Mouse (Mus musculus): ENCODE measurements around the gene Wdr82.

Wdr82 gene

DNA sequence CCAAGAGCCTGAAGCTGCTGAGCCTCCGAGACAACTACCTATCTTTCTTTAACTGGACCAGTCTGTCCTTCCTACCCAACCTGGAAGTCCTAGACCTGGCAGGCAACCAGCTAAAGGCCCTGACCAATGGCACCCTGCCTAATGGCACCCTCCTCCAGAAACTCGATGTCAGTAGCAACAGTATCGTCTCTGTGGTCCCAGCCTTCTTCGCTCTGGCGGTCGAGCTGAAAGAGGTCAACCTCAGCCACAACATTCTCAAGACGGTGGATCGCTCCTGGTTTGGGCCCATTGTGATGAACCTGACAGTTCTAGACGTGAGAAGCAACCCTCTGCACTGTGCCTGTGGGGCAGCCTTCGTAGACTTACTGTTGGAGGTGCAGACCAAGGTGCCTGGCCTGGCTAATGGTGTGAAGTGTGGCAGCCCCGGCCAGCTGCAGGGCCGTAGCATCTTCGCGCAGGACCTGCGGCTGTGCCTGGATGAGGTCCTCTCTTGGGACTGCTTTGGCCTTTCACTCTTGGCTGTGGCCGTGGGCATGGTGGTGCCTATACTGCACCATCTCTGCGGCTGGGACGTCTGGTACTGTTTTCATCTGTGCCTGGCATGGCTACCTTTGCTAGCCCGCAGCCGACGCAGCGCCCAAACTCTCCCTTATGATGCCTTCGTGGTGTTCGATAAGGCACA is 54.9 kb downstream of the Wdr82 start:
- 64% methylated on average over 24 of the region's 24 CpGs for WGBS

DNA sequence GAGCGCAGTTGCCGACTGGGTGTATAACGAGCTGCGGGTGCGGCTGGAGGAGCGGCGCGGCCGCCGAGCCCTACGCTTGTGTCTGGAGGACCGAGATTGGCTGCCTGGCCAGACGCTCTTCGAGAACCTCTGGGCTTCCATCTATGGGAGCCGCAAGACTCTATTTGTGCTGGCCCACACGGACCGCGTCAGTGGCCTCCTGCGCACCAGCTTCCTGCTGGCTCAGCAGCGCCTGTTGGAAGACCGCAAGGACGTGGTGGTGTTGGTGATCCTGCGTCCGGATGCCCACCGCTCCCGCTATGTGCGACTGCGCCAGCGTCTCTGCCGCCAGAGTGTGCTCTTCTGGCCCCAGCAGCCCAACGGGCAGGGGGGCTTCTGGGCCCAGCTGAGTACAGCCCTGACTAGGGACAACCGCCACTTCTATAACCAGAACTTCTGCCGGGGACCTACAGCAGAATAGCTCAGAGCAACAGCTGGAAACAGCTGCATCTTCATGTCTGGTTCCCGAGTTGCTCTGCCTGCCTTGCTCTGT is 55.5 kb downstream of the Wdr82 start:
- WGBS, result 9% methylated on average over 34 of the region's 34 CpGs

DNA sequence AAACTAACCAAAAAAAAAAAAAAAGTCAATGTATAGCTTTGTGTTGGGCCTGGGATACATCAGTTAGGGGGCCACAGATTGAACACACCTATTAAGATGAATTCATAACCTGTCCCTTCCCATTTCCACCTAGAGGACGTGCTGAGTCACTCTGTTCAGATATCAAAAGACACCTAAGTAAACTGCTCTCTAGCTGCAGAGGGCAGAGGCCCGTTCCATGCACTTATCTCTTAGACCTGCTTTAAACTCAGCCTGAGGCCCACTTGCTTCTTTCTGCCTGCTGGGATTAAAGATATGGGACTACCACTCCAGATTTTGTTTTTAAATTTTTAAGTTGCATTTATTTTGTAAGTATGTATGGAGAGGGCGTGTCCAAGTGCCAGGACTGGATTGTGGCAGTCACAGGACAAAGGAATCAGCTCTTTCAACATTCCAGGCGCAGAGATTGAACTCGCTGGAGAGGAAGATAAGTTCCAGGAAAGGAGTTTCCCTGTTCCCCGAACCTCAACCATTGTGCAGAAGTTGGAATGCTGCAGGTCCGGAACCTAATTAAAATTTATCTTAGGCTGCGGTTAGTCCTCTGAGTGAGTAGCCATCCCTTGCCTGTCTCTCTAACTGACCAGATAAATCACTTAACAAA is 57.2 kb downstream of the Wdr82 start:
- 85% methylated on average over 8 of the region's 8 CpGs for WGBS

DNA sequence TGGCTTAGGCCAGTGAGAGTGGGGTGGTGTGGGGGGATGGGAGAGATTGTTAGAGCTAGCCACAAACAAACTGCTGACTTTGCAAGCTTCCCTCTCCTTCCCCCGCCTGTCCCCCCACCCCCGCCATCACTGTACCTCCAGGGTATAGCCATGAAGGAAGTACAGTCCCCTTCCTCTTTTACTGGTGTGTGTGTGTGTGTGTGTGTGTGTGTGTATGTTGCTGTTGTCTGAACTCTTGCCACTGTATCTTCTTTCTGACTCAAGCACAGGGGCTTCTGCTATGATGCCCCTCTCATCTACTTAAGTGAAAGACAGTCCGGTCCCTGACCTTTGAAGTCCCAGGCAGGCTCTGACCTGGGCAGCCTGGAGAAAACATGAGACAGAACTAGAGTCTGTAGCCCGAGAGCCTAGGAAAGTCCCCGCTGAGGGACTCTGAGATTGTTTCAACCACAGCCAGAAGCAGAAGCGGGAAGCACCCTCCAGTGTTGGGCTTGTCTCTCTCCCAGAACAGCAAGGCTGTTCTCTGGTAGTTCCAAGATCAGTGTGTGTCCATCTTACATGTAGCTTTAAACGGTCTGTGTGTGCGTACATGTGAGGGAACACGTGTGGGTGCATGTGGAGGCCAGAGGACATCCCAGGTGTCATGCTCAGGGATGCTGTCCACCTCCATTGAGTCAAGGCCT is 59.5 kb downstream of the Wdr82 start:
- WGBS, result 72% methylated on average over 9 of the region's 9 CpGs

DNA sequence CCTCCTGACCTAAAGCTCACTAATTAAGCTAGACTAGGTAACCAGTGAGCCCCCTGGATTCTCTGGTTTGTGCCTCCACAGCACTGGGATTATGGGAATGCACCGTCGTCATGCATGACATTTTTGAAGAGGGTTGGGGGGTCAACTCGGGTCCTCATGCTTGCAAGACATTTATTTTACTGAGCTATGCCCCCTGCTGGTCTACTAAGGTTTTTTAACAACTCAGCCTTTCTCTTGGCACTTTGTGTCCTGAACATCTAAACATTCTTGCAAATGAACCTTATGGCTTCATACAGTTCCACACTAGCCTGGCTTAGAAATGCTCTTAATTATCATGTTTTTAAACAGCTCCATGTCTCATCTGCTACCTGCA is 60.0 kb downstream of the Wdr82 start:
- 45% methylated on average over 3 of the region's 3 CpGs for WGBS

DNA sequence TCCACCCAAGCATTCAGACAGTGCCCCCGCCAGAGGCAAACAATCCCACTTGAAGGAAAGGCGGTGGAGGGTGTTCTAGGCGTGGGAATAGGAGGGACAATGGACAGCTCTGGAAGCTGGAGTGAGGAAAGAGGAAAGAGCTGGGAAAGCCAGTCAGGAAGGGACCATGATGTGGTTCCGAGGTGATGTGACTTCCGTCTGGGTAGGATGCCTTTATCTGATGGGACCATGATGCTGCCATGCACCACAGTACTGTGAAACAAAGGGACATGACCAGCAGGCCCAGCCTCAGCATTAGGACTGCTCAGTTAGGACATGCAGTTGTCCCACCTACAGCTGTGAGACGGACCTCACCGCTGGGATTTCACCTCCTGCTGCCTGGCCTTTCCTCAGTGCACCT is 60.5 kb downstream of the Wdr82 start:
- 72% methylated on average over 7 of the region's 7 CpGs for WGBS

DNA sequence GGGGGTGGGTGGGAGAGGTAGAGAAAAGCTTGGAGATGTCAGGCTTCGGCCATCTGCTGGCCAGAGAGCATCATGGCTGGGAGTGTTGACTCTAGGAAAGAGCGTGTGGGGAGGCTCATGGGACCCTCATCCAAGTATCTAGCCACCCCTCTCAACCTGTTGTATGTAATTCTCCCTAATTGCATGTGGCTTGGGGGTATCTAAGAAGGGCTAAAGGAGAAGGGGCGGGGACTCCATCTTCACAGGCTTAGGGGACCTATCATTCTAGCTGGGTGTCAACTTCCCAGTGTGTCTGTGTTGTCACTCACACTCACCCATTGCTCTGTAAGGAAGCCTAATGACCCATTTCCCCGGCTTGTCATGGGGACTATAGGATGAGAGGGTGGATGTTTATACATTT is 61.1 kb downstream of the Wdr82 start:
- 80% methylated on average over 4 of the region's 4 CpGs for WGBS

DNA sequence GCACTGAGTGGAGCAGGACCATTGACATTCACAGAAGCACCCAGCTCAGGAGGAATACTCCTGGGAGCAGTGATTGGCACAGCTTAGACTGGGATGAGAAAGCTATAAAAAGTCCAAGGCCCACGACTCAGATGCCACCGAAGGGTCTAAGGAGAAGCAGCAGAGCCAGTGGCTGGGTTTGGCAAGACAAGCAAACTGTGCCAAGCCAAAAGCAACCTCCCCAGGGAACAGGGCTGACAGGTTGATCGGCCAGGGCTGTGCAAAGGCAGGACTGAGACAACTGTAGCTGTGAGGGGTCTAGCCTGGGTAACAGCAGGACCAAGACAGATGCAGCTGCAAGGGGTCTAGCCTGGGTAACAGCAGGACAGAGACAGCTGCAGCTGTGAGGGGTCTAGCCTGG is 62.2 kb downstream of the Wdr82 start:
- 69% methylated on average over 3 of the region's 3 CpGs for WGBS

DNA sequence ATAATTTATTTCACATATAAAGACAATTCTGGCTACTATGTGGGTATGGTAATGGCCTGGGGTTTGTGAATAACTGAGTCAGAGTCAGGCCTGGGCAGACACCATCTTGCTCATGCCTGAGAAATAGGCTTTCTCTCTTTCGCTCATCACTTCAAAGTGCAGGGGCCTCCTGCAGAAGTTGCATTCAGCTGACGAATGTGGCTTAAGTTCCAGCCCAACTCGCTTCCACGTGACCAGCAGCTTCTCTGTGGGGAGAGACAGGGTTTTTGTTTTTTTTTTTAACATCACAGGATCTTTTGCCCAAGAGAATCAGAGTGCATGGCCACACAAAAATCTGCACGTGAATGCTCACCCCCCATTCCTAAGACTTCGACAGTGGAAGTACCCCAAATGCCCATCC is 63.2 kb downstream of the Wdr82 start:
- WGBS, result 67% methylated on average over 6 of the region's 6 CpGs

DNA sequence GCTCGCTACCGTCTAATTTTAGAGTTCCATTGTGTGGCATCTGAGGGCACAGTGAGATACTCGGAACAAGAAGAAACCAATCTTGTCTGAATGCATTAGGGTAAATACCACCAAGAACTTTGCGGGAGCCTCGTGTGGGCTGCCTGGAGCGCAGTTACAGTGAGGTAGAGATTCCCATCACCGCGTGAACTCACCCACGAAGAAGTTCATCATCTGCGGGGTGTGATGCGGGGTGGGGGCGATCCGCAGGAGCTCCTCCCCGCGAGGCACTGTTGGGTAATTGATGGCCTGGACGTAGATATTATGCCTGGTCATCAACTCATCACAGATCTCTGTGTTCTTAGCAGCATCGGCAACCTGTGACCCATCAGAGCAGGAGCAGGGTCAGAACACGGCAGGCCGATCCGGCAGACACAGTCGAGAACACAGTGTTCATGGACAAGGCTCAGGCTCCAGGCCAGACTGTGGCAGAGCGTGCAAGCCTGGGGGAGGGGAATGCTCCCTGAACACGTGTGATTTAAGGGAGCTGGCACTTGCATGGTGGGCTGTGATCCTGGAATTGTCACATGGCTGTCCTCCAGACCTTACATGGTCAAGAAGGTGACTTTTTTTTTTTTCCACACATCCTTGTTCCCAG is 64.6 kb downstream of the Wdr82 start:
- 70% methylated on average over 23 of the region's 23 CpGs for WGBS

DNA sequence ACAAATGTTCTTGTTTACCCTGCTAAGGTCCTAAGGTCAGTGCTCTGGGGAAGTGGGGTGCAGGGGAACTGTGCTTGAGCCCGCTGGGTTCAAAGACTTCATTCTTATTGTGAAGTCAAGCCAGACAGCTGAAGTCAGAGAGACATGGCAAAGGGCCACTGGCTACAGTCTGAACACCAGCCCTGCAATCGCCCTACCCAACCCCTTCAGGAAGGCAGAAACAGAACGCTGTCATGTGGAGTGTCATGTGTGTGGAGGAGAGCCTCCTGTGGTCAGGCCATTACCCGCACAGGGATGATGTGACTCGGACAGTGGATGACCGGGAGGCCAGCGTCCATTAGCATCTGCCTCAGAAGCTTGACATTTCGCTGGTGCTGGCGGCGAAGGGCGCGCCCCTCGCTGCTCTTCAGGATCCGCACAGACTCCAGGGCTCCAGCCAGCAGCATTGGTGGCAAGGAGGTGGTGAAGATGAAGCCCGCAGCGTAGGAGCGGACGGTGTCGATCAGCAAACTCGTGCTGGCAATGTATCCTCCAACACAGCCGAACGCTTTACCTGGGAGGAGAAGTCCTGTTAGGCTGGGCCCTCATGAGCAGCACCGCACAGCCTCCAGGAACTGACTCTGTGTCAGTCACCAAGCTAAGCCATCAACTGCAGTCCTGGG is 65.6 kb downstream of the Wdr82 start:
- 85% methylated on average over 23 of the region's 23 CpGs for WGBS

DNA sequence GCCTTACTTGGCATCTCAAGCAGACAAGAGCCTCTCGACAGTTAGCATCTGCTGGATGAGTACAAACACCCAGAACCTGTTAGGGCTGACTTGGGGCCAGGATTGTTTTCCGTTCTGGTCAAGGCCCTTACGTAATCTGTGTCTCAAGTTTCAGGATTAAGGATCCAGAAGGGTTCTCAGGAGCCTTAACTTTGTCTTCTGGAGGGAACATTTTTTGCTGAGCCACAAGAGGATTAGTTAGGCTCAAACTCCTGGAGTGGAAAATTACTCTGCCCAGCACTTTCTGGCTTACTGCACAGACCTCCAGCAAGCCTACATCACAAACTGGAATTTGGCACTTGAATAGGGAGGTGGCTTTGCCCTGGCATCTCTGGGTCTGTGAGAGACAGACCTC is 66.1 kb downstream of the Wdr82 start:
- WGBS, result 74% methylated on average over 3 of the region's 3 CpGs

DNA sequence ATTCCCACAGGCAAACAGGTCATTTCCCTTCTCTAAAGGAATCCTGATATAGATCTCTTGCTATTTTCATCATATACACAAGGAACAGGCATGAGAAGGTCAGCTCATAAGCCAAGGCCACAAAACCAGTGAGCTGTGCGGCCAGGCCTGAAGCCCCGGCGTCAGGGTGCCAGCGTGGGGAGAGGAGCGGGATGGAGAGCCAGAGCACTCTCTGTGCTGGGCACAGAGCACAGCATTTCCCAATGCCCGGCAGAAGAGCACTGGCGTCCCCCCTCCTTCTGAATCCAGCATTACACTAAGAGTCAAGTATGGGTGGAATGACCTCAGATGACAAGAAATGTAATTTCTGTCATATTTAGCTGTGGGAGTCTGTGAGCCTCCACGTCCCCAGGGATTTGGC is 66.7 kb downstream of the Wdr82 start:
- 72% methylated on average over 8 of the region's 8 CpGs for WGBS

DNA sequence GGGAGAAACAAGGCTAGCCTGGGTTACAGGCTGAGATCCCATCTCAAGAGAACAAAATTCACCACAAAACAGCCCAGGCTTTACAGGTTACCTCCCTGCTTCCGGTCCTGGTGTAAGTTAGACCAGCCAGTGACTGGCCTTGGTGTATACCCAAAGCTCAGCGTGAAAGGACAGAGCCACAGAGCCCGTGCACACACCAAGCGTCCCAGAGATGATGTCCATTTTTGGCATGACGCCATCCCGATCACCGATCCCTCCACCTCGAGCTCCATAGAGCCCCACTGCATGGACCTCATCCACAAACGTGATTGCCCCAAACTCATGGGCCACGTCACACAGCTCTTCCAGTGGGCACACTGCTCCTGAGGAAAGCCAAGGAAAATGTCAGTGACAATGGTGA is 67.2 kb downstream of the Wdr82 start:
- 91% methylated on average over 10 of the region's 10 CpGs for WGBS

All from cerebral cortex, adult 2 months (tissue).